Mouse (Mus musculus) forebrain, embryonic 11.5 days (tissue): ENCODE measurements at regions not wholly inside any gene's neighbourhood (a gene's known extent, or its start where the extent isn't known, plus 50 kb on each side); places are given as distances from the start of the nearest gene placed in this dataset.

ENCODE experiments used
- ATAC-seq: fragments of 200-750 bp; cut with Nextera tagmentation; replicated peaks from 2 replicates; pipeline ENCODE4 v1.8.0; 2017; ENCODE audit warnings: moderate TSS enrichment; ENCODE audit not compliant: low FRiP score
- DNase-seq: peaks from one replicate; pipeline ENCODE4 v3.0.0-alpha.2; 2017; ENCODE audit warnings: low spot score
- H3K27ac ChIP-seq: fragments of 300-500 bp; sonication (generic); 2 replicates; pipeline ENCODE4 v1.5.1; 2014; ENCODE audit warnings: low read depth, low read length
- H3K27me3 ChIP-seq: fragments of 300-500 bp; sonication (generic); 2 replicates; pipeline ENCODE4 v1.6.1; 2014; ENCODE audit warnings: mild to moderate bottlenecking, low read length, mixed read lengths; ENCODE audit not compliant: control insufficient read depth, insufficient read depth
- H3K36me3 ChIP-seq: fragments of 300-500 bp; sonication (generic); 2 replicates; pipeline ENCODE4 v1.6.1; 2014; ENCODE audit warnings: mild to moderate bottlenecking, low read length, moderate library complexity, mixed read lengths; ENCODE audit not compliant: control insufficient read depth, insufficient read depth
- H3K4me1 ChIP-seq: fragments of 300-500 bp; sonication (generic); replicated peaks from 2 replicates; pipeline ENCODE4 v1.6.1; 2014; ENCODE audit warnings: low read length, mixed read lengths; ENCODE audit not compliant: control insufficient read depth, insufficient read depth
- H3K4me2 ChIP-seq: fragments of 300-500 bp; sonication (generic); 2 replicates; pipeline ENCODE4 v1.6.1; 2014; ENCODE audit warnings: low read depth, mild to moderate bottlenecking, low read length, moderate library complexity, mixed read lengths; ENCODE audit not compliant: severe bottlenecking
- H3K4me3 ChIP-seq: fragments of 300-500 bp; sonication (generic); 2 replicates; pipeline ENCODE4 v1.5.1; 2014; ENCODE audit warnings: low read depth, low read length
- H3K9ac ChIP-seq: fragments of 300-500 bp; sonication (generic); 2 replicates; pipeline ENCODE4 v1.6.1; 2014; ENCODE audit warnings: low read length
- H3K9me3 ChIP-seq: fragments of 300-500 bp; sonication (generic); 2 replicates; pipeline ENCODE4 v1.6.1; 2016; ENCODE audit warnings: low read length, mixed read lengths; ENCODE audit not compliant: control insufficient read depth
- WGBS: fragments of 180-500 bp; shearing (Covaris S2); extraction: QIAGEN DNeasy Blood & Tissue Kit; methylation state at CpG from one replicate; pipeline ENCODE4 v1.1.7; 2014; 5-methylcytosine and 5-hydroxymethylcytosine counted together

DNA sequence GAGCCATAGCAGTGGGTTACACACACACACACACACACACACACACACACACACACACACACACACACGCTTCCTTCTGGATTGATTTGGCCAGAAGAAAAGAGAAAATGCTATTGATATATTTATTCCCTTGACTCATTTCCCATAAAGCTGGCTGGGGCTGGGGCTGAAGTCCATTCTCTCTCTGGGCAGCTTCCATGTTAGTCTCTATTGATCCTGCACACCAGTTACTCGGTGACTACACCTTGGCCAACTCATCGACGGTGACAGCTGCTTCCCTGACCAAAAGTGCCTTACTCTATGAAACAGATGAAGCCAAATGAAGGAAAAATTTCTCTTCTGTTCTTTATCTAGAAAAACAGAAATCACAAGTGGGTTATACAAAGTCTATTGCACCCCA lies 82.1 kb downstream of the Snx18 start:
- Histone ChIP-seq H3K36me3 (no peaks in the 10 kb centered on the region), H3K27ac (no peak overlapping the region), H3K4me3 (no peak overlapping the region), H3K9ac (no peak overlapping the region), H3K9me3 (no peaks in the 10 kb centered on the region), H3K27me3 (no peaks in the 10 kb centered on the region), H3K4me1 (no peaks in the 10 kb centered on the region), H3K4me2 (no peak overlapping the region)
- 85% methylated on average over 4 of the region's 4 CpGs for WGBS
- no peak for ATAC-seq
- DNase-seq: no peak

DNA sequence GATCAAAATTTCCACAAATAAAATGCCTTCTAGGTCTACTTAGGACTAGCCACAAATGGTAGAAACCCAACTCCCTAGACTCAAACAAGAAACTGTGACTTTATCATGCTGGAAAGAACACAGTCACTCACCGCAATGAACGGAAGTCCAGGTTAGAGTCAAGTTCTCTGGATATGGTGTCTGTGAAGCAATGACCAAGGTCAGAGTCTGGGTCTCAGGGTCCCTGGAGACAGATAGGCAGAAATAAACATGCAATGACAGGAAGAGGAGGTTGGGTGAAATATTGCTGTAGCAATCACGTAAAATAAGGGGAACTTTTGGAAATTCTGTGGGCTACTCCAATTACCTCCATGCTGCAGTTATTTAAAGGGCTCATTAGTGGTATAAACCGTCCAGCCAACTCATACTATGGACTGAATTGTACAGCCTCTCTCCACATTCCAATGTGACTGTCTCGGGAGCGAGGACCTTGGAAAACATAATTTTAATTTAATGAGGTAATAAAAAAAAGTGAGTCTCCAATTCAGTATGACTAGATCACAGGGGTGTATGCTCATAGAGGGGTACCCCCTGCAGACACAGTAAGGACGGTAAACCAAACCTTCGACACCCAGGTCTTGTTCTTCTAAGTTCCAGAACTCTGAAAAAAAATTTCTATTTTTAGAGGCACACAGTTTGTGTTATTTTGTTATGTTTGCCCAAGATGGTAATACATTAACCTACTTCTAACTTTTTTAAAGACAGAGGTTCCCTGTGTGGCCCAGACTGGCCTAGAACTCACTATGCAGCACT lies 83.5 kb downstream of the Snx18 start:
- Histone ChIP-seq H3K9ac (no peak overlapping the region), H3K4me2 (no peak overlapping the region), H3K9me3 (no peaks in the 10 kb centered on the region), H3K4me1 (no peaks in the 10 kb centered on the region), H3K36me3 (no peaks in the 10 kb centered on the region), H3K4me3 (no peak overlapping the region), H3K27me3 (no peaks in the 10 kb centered on the region), H3K27ac (no peak overlapping the region)
- 85% methylated on average over 8 of the region's 8 CpGs for WGBS
- ATAC-seq (no peak; the same call in 1 of the 2 replicates), DNase-seq (no peak)

DNA sequence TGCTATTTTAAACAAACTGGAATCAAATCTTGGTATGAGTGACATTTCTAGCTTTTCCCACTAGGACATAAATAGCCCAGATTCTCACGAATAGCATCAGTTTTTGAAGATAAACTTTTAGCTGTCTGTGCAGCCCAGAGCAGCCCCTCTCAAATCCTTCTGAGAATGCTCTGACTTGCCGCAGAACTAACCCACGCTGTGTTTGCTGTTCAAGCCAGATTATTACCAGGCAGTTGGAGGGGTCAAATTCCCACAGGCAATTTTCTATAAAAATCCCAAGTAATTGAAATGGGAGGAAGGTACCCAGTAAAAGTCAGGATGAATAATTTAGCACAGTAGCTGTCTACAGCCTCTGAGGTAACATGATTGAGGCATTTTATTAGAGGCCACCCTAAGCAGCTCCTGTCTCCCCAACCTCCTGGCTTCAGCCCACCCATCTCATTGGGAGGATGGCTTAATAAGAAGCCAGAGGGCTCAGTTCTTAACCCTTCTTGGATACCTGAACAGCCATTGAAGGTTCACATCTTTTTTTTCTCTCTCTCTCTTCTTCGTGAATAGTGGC lies 84.4 kb downstream of the Snx18 start:
- ATAC-seq (no peak), DNase-seq (no peak)
- no peaks in the 10 kb centered on the region for H3K36me3 ChIP-seq
- H3K27me3 ChIP-seq: no peaks in the 10 kb centered on the region
- 66% methylated on average over 4 of the region's 4 CpGs for WGBS
- H3K4me1 ChIP-seq: no peaks in the 10 kb centered on the region
- no peak overlapping the region for H3K27ac ChIP-seq
- H3K4me3 ChIP-seq: no peak overlapping the region
- no peak overlapping the region for H3K9ac ChIP-seq
- H3K4me2 ChIP-seq: no peak overlapping the region
- no peaks in the 10 kb centered on the region for H3K9me3 ChIP-seq

DNA sequence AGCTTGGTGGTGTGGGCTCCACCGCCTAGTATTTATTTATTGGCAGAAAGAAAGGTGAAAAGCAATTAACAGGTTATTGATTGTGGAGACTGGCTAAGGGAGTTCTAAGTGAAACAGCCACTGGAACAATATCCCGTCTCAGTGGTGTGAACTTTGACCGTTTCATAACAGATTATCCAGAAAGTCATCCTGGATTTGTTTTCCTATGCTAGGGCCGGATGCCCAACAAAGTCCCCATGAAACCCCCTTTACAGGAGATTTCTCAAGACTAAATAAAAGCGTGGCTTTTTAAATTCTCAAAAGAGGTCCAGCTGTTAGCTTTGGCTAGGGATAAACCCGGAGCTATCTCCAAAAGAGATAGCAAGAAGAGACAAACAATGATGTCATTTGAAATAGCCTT lies 91.4 kb downstream of the Snx18 start:
- H3K4me1 ChIP-seq: no peaks in the 10 kb centered on the region
- H3K36me3 ChIP-seq: no peaks in the 10 kb centered on the region
- H3K4me3 ChIP-seq: no peak overlapping the region
- H3K27ac ChIP-seq: no peak overlapping the region
- no peak overlapping the region for H3K9ac ChIP-seq
- ATAC-seq: no peak
- no peaks in the 10 kb centered on the region for H3K9me3 ChIP-seq
- H3K4me2 ChIP-seq: no peak overlapping the region
- no peaks in the 10 kb centered on the region for H3K27me3 ChIP-seq
- DNase-seq: no peak
- WGBS: 87% methylated on average over 6 of the region's 6 CpGs

DNA sequence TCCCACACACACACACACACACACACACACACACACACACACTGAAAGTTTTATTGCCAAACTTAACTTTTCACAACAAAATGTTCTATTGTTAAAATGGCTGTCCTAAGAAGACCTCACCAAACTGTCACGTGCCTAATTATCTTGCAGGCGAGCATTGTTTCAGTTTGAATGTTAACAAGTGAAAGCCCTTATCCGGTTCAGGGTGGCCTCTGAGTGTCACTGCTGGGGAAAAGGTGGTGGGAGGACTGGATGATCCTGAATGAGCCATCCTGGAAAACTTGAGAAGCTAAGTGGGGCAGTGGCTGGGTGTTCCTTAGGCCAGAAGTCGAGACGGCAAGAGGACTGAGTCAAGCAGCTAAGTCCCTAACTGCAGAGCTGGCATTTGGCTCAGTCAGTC lies 94.9 kb downstream of the Snx18 start:
- H3K27ac ChIP-seq: no peak overlapping the region
- H3K4me2 ChIP-seq: no peak overlapping the region
- H3K9ac ChIP-seq: no peak overlapping the region
- no peak for ATAC-seq
- no peaks in the 10 kb centered on the region for H3K27me3 ChIP-seq
- DNase-seq: no peak
- no peaks in the 10 kb centered on the region for H3K9me3 ChIP-seq
- H3K4me1 ChIP-seq: no peaks in the 10 kb centered on the region
- H3K4me3 ChIP-seq: no peak overlapping the region
- 76% methylated on average over 5 of the region's 5 CpGs for WGBS
- no peaks in the 10 kb centered on the region for H3K36me3 ChIP-seq

DNA sequence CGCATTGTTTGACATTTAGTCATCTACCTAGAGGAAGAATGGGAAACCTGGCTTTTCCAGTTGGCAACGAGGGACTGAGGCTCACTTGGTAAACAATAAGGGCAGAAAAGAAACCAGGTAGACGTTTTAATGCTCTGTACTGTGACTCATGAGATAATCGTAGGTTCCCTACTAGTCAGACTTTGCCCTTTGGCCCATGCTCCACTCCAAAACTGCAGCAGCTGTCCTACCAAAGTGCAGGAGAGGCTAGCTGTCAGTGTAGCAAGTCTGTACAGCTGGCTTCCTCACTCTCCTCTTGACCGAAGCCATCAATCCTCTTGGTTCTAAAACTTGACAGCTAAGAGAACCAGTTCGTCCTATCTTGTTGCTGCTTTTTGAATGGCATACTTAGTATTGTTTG lies 100.2 kb downstream of the Snx18 start:
- DNase-seq: no peak
- no peaks in the 10 kb centered on the region for H3K4me1 ChIP-seq
- H3K9me3 ChIP-seq: no peaks in the 10 kb centered on the region
- no peaks in the 10 kb centered on the region for H3K27me3 ChIP-seq
- ATAC-seq: no peak
- 87% methylated on average over 6 of the region's 6 CpGs for WGBS
- no peak overlapping the region for H3K4me2 ChIP-seq
- no peak overlapping the region for H3K4me3 ChIP-seq
- no peak overlapping the region for H3K27ac ChIP-seq
- no peaks in the 10 kb centered on the region for H3K36me3 ChIP-seq
- no peak overlapping the region for H3K9ac ChIP-seq

DNA sequence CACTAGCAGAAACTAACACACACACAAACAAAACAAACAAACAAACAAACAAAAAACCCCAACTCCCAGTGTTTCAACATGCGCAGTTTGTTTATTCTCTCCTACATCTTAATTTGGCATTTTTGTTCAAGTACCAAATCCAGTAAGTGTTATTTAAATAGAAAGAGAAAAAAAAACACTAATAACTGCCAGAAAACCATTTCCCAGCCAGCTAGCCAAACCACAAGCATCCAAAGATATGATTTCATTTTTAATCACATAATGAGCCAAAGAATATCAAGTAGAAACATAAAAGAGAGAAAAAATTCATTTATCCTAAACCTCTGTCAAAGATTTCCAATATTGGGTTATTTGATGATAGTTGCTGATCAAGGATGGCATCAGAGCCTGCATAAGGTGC lies 102.3 kb downstream of the Snx18 start:
- DNase-seq: no peak
- H3K9me3 ChIP-seq: no peaks in the 10 kb centered on the region
- H3K4me1 ChIP-seq: no peaks in the 10 kb centered on the region
- no peak overlapping the region for H3K9ac ChIP-seq
- no peak for ATAC-seq
- H3K27ac ChIP-seq: no peak overlapping the region
- H3K36me3 ChIP-seq: no peaks in the 10 kb centered on the region
- WGBS: 91% methylated on average over 1 of the region's 1 CpGs
- no peak overlapping the region for H3K4me3 ChIP-seq
- H3K4me2 ChIP-seq: no peak overlapping the region
- no peaks in the 10 kb centered on the region for H3K27me3 ChIP-seq

DNA sequence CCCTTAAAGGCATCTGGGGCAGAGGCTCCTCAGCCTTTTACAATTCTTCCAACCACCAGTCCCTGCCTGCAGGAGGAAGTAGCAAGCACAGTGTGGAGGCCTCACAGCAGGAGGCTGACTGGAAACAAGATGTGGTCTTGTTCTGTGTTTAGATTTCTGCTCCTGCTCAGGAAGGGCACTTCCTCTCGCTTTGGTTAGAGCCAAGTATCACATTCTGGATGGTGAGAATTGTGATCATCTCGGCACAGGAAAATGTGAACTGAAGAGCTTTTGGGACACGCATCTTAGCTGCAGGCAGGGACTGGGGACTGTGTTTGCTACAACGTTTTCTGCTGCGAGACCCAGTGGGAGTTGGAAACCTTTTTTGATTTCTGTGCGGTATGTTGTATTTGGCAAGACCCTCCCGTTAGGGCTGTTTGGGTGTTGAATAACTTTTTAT lies 103.2 kb downstream of the Snx18 start:
- H3K9ac ChIP-seq: no peak overlapping the region
- no peak overlapping the region for H3K27ac ChIP-seq
- H3K9me3 ChIP-seq: no peaks in the 10 kb centered on the region
- H3K36me3 ChIP-seq: no peaks in the 10 kb centered on the region
- no peak overlapping the region for H3K4me3 ChIP-seq
- ATAC-seq (no peak), DNase-seq (no peak)
- no peaks in the 10 kb centered on the region for H3K4me1 ChIP-seq
- H3K4me2 ChIP-seq: no peak overlapping the region
- no peaks in the 10 kb centered on the region for H3K27me3 ChIP-seq
- 63% methylated on average over 7 of the region's 7 CpGs for WGBS
